Mouse (Mus musculus) small intestine, adult 2 months (tissue): Measurements from ENCODE around the gene Nr2c2ap.
A peak's percentile ranks its signal among the peaks of the same experiment; 100 is the strongest.

Source experiments
- CTCF ChIP-seq: fragments of 200-500 bp; IDR thresholded peaks from 2 replicates; pipeline ENCODE4 v1.5.1; 2012; ENCODE audit warnings: low read depth, mild to moderate bottlenecking, control low read depth, inconsistent platforms, low read length, moderate library complexity, mixed read lengths; ENCODE audit not compliant: insufficient replicate concordance, insufficient read length; ENCODE audit errors: extremely low read depth
- POLR2A ChIP-seq: fragments of 200-500 bp; IDR thresholded peaks from 2 replicates; pipeline ENCODE4 v1.6.1; 2012; ENCODE audit warnings: low read depth, mild to moderate bottlenecking, control low read depth, inconsistent platforms, low read length, moderate library complexity

- peak; percentile 57; the same call in 1 of the 2 replicates for TF ChIP-seq POLR2A
- no peak for TF ChIP-seq CTCF
Observed at GRCm38 (mm10) chr8:70139026-70139857, 8.1 kb downstream of the Nr2c2ap start, which contains the start of the genes Rfxank, Borcs8 and Mef2b.
